Mouse (Mus musculus): ENCODE measurements around the gene Hcls1. TPM values are rescaled to one million over a fixed set of nuclear protein-coding genes. Genes with fewer than 3 reads are reported as not detected.

Gene Hcls1
- polyA plus RNA-seq, 1 experiment from 2014 or later = 2.4 TPM

DNA sequence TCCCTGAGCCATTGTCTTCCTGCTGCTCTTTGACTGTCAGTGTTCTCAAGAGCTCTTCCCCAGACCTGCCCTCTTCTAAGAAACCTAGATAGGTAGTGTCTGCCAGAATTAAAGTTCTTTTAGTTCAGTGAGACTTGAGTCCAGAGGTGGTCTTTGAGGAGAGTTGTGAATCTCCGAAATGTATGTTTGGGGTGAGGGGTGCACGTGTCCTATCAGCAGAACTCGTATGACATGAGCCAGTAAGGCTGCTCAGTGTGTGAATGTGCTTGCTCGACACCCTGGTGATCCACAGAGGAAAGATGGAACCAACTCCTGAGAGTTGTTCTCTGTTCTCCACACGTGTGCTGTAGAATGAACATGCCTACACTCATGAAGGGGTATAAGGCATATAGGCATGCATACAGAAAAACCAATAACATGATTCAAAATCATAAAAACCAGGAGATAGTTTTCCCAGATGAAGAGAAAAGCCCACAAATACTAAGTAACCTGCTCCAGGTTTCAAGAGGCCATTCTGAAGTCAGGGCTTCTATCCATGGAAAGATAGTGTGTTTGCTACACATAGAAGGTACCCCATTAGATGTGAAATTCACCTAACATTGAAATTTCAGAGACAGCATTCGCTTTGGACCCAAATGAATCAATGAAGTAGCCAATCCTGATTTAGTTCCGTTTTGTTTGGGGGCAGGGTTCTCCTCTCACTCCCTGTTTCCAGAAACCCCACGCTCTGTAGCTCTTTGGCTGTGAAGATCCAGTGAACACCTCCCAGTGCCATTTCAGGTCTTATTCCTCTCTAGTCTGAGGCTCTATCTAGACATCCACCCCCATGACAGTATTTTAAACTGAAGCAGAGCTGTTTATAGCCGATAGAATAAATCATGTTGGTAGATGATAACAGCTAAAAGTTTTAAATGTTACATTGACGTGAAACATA, 8.0 kb upstream of the Hcls1 start:
- 94% methylated on average over 10 of the region's 10 CpGs for WGBS
- ATAC-seq = no peak
- Histone ChIP-seq H3K36me3 (ENCODE audit: control insufficient read depth, insufficient read depth, low read length) (peaks cover 43% of the 10 kb centered on the region), H3K4me2 (ENCODE audit: low read length) (no peak overlapping the region), H3K4me3 (ENCODE audit: low read length) (no peak overlapping the region), H3K4me1 (ENCODE audit: control insufficient read depth, insufficient read depth, low read depth, low read length) (no peaks in the 10 kb centered on the region), H3K9me3 (ENCODE audit: control insufficient read depth, low read length) (no peaks in the 10 kb centered on the region), H3K9ac (ENCODE audit: low read depth, low read length) (no peak overlapping the region), H3K27me3 (replicated peaks; ENCODE audit: control insufficient read depth, insufficient read depth, low read length) (no peaks in the 10 kb centered on the region), H3K27ac (ENCODE audit: low read depth, low read length) (no peak overlapping the region)

DNA sequence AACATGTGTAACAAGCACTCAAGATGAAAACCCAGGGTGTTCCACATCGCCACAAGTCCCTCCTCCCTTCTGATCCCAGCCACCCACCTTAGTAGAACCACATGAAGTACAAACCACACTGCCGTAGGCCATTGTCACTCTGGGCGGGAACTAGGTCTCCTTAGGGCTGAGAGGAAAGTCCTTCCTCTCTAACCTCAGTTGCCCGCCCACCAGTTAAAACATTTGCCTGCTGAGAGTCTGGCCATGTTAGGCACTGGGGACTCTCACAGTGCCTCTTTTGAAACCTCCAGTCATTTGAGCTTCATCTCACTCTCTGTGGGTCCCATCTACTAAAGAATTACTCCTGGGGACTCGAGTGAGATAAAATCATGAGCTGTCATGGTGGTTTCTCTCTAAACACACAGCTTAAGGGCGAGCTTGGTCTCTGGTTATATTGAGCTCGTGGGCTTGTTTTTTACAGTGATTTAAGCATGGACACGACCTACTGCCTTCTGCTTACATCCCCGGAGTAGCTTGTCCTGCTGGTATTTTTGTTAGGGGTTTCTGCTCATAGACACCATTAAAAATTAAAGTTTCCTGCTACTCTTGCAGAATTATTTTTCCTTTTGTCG, 7.2 kb upstream of the Hcls1 start:
- Histone ChIP-seq H3K4me3 (ENCODE audit: low read length) (no peak overlapping the region), H3K9ac (ENCODE audit: low read depth, low read length) (no peak overlapping the region), H3K27ac (ENCODE audit: low read depth, low read length) (no peak overlapping the region), H3K9me3 (ENCODE audit: control insufficient read depth, low read length) (no peaks in the 10 kb centered on the region), H3K4me1 (ENCODE audit: control insufficient read depth, insufficient read depth, low read depth, low read length) (no peaks in the 10 kb centered on the region), H3K27me3 (replicated peaks; ENCODE audit: control insufficient read depth, insufficient read depth, low read length) (no peaks in the 10 kb centered on the region), H3K36me3 (ENCODE audit: control insufficient read depth, insufficient read depth, low read length) (peaks cover 51% of the 10 kb centered on the region), H3K4me2 (ENCODE audit: low read length) (no peak overlapping the region)
- no peak for ATAC-seq
- WGBS = 92% methylated on average over 10 of the region's 10 CpGs

DNA sequence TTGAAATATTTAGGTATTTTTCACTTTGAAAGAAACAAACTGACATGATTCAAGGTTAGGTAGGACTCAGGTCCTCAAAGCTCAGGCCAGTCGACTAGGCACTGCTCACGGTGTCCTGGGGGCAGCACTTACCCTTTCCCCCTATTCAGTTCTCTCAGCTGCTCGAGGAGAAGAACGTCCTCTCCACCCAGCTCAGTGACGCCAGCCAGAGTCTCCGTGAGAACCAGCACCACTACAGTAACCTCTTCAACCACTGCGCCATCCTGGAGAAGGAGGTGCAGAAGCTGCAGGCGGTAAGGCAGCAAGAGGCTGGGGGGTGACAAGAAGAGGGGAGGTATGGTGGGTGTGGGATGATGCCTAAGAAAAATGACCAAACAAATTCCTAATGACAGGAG, 6.7 kb upstream of the Hcls1 start:
- Histone ChIP-seq H3K9ac (ENCODE audit: low read depth, low read length) (no peak overlapping the region), H3K4me3 (ENCODE audit: low read length) (no peak overlapping the region), H3K36me3 (ENCODE audit: control insufficient read depth, insufficient read depth, low read length) (peaks cover 54% of the 10 kb centered on the region), H3K4me1 (ENCODE audit: control insufficient read depth, insufficient read depth, low read depth, low read length) (no peaks in the 10 kb centered on the region), H3K9me3 (ENCODE audit: control insufficient read depth, low read length) (no peaks in the 10 kb centered on the region), H3K4me2 (ENCODE audit: low read length) (no peak overlapping the region), H3K27me3 (replicated peaks; ENCODE audit: control insufficient read depth, insufficient read depth, low read length) (no peaks in the 10 kb centered on the region), H3K27ac (ENCODE audit: low read depth, low read length) (no peak overlapping the region)
- no peak for ATAC-seq
- 93% methylated on average over 8 of the region's 8 CpGs for WGBS

DNA sequence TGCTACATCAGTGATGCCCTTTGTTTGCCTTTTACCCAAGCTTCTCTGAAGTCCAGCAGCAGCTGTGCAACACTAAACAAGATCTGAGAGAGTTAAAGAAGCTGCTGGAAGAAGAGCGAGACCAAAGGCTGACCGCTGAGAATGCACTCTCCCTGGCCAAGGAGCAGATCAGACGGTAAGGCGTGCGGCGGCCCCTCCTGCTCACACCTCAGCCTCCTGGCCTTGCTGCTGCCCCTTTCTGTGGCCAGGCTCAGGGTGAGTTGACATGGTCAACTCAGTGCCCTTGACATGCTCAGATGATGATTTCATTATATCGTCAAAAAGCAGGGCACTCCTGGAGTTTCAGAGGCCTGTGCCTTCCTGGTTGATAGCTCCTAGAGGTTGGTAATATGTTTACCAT, 5.6 kb upstream of the Hcls1 start:
- Histone ChIP-seq H3K27me3 (replicated peaks; ENCODE audit: control insufficient read depth, insufficient read depth, low read length) (no peaks in the 10 kb centered on the region), H3K4me2 (ENCODE audit: low read length) (no peak overlapping the region), H3K9ac (ENCODE audit: low read depth, low read length) (no peak overlapping the region), H3K9me3 (ENCODE audit: control insufficient read depth, low read length) (no peaks in the 10 kb centered on the region), H3K4me1 (ENCODE audit: control insufficient read depth, insufficient read depth, low read depth, low read length) (no peaks in the 10 kb centered on the region), H3K4me3 (ENCODE audit: low read length) (no peak overlapping the region), H3K27ac (ENCODE audit: low read depth, low read length) (no peak overlapping the region), H3K36me3 (ENCODE audit: control insufficient read depth, insufficient read depth, low read length) (peaks cover 57% of the 10 kb centered on the region)
- ATAC-seq = no peak
- WGBS = 92% methylated on average over 7 of the region's 7 CpGs

DNA sequence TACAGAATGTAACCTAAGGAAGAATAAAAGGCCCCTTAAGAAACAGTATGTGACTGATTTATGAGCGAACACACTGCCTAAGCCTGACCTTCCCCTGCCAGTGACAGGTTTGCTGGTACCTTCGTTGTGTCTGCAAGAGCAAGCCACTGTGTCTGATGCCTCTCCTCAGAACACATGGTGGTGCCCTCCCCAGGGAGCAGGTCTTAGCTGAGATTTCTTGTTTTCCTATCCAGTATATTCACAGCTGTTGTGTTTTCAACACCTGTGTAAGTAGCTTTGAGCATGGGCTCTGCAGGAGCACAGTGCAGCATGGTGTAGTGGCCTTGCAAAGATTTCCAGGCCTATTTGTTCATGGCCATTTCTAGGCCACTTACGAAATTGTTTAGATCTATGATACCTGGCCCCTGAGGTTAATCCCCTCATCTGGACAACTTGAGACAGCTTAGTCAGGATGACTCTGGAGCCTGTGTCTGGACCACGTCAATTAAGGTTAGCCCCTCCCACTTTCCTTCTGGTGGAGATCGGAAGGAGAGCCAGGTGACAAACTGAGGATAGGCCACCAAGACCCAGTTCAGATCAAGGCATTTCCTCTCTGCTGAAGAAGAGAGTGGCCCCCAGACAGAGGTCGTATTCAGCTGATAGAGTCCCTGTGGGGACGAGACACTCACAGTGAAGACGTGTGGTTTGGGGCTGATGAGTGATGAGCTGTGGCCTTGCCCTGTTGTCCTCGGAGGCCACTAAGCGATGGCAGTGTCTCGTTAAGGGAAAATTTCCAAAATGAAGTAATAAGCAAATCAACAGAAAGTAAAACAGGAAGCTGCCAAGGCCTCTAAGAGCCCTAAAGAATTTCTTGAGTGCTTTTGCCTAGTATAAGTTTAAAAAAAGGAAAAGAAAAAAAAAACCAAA, 4.3 kb upstream of the Hcls1 start:
- 86% methylated on average over 11 of the region's 11 CpGs for WGBS
- H3K4me2 ChIP-seq (ENCODE audit: low read length) = no peak overlapping the region

DNA sequence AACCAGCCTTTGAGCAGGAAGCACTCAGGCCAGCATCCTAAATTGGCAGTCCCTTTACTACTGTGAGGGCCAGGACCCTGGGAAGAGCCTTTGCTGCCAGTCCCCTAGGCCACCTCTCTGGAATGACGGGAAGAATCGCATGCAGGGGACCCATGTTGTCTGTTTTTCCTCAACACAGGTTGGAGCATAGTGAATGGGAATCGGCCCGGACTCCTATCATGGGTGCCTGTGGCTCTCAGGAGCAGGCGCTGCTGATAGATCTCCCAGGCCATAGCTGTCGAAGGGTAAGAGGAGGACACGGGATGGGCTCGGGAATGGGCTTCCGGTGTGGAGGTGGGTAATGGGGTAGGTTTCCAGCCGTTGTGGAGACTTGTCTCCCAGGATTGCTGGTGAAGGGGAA, 3.4 kb upstream of the Hcls1 start:
- H3K27me3 ChIP-seq (replicated peaks; ENCODE audit: control insufficient read depth, insufficient read depth, low read length) = no peaks in the 10 kb centered on the region
- WGBS = 94% methylated on average over 10 of the region's 10 CpGs

More for the DNA sequence above, 4.3 kb upstream of the Hcls1 start:
- no peak overlapping the region for H3K4me3 ChIP-seq (ENCODE audit: low read length)
- no peak for ATAC-seq
- H3K4me1 ChIP-seq (ENCODE audit: control insufficient read depth, insufficient read depth, low read depth, low read length) = no peaks in the 10 kb centered on the region
- H3K9me3 ChIP-seq (ENCODE audit: control insufficient read depth, low read length) = no peaks in the 10 kb centered on the region
- no peak overlapping the region for H3K9ac ChIP-seq (ENCODE audit: low read depth, low read length)
- peaks cover 52% of the 10 kb centered on the region for H3K36me3 ChIP-seq (ENCODE audit: control insufficient read depth, insufficient read depth, low read length)
- no peak overlapping the region for H3K27ac ChIP-seq (ENCODE audit: low read depth, low read length)
- no peaks in the 10 kb centered on the region for H3K27me3 ChIP-seq (replicated peaks; ENCODE audit: control insufficient read depth, insufficient read depth, low read length)

DNA sequence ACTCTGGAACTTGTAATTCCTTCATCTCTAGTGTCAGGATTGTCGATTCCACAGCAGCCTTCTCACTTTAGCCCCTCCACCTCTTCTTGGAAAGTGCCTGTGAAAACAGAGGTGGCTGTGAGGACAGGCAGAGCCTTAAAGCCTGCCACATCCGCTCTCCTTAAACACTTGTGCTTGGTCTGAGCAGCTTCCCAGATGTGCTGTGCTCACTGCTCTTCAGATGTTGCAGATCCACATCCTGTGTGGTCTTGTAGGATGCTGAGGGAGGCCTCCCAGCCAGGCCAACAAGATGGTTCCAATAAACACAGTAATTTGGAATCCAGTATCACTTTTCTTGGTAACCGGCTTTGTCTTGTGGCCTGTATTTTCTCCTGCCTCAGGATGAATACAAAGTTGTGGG, 2.8 kb upstream of the Hcls1 start:
- no peaks in the 10 kb centered on the region for H3K9me3 ChIP-seq (ENCODE audit: control insufficient read depth, low read length)
- no peak for ATAC-seq
- peaks cover 41% of the 10 kb centered on the region for H3K36me3 ChIP-seq (ENCODE audit: control insufficient read depth, insufficient read depth, low read length)
- no peak overlapping the region for H3K4me3 ChIP-seq (ENCODE audit: low read length)
- no peaks in the 10 kb centered on the region for H3K4me1 ChIP-seq (ENCODE audit: control insufficient read depth, insufficient read depth, low read depth, low read length)
- no peak overlapping the region for H3K9ac ChIP-seq (ENCODE audit: low read depth, low read length)
- H3K4me2 ChIP-seq (ENCODE audit: low read length) = no peak overlapping the region
- no peak overlapping the region for H3K27ac ChIP-seq (ENCODE audit: low read depth, low read length)
- no peaks in the 10 kb centered on the region for H3K27me3 ChIP-seq (replicated peaks; ENCODE audit: control insufficient read depth, insufficient read depth, low read length)
- 91% methylated on average over 3 of the region's 3 CpGs for WGBS

More for the DNA sequence above, 3.4 kb upstream of the Hcls1 start:
- ATAC-seq = no peak
- H3K4me2 ChIP-seq (ENCODE audit: low read length) = no peak overlapping the region
- no peak overlapping the region for H3K27ac ChIP-seq (ENCODE audit: low read depth, low read length)
- peaks cover 46% of the 10 kb centered on the region for H3K36me3 ChIP-seq (ENCODE audit: control insufficient read depth, insufficient read depth, low read length)
- no peak overlapping the region for H3K9ac ChIP-seq (ENCODE audit: low read depth, low read length)
- H3K4me3 ChIP-seq (ENCODE audit: low read length) = no peak overlapping the region
- no peaks in the 10 kb centered on the region for H3K9me3 ChIP-seq (ENCODE audit: control insufficient read depth, low read length)
- no peaks in the 10 kb centered on the region for H3K4me1 ChIP-seq (ENCODE audit: control insufficient read depth, insufficient read depth, low read depth, low read length)

DNA sequence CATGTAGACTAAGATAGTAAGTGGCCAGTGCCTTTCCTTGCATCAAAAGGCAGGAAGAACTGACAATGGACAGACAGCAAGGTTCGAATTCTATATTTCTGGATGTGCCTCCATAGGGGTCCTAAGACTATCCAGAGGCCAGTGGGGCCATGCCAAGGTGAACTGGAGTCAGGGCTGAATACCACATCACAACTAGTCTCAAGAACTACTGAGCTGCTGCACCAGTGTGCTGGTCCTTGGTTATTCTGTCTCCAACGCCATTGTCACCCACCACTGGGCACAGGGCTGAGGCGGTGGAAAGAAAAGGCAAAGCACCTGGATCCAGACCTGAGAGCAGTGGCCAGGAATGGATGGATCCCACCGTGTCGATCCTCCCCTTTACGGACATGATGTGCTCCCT, 2.2 kb upstream of the Hcls1 start:
- 93% methylated on average over 6 of the region's 6 CpGs for WGBS
- no peaks in the 10 kb centered on the region for H3K9me3 ChIP-seq (ENCODE audit: control insufficient read depth, low read length)
- no peak overlapping the region for H3K9ac ChIP-seq (ENCODE audit: low read depth, low read length)
- no peak for ATAC-seq
- peaks cover 35% of the 10 kb centered on the region for H3K36me3 ChIP-seq (ENCODE audit: control insufficient read depth, insufficient read depth, low read length)
- H3K27me3 ChIP-seq (replicated peaks; ENCODE audit: control insufficient read depth, insufficient read depth, low read length) = no peaks in the 10 kb centered on the region
- no peak overlapping the region for H3K27ac ChIP-seq (ENCODE audit: low read depth, low read length)
- H3K4me3 ChIP-seq (ENCODE audit: low read length) = no peak overlapping the region
- no peak overlapping the region for H3K4me2 ChIP-seq (ENCODE audit: low read length)
- H3K4me1 ChIP-seq (ENCODE audit: control insufficient read depth, insufficient read depth, low read depth, low read length) = no peaks in the 10 kb centered on the region

Data from hindbrain, embryonic 16.5 days (tissue).